ENCODE assay signal across 20 mouse cellular contexts in the genomic region with DNA sequence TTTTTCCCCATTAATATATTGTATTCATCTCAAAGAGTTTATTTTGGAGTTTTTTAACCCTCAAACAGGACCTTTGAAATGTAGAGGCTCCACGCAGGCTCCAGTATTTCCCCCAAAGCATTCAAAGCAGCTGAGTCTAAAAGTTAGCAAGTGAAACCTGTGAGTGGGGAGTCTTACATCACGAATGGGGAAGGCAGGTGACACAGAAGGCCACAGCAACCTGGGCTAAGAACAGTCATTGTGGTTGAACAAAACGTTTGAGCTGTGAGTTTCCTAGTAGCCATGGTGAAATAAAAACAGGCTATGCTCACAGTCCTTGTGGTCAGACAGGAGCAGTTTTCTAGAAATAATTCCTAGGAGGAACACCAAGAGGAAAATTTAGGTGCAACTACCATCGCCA.
"Had no signal": no experiment of that assay in that cellular context is flagged by ENCODE, and none has a peak within 500 bp of the region (broad histone marks: within the 10 kb centered on the region; RNA-seq: fewer than 3 reads in every experiment).

No protein-coding gene starts in this region.

- H3K4me3 ChIP-seq: liver, embryonic 13.5 days; liver, embryonic 15.5 days; megakaryocyte, embryonic 14.5 days; midbrain, embryonic 13.5 days; midbrain, embryonic 15.5 days; neural tube, embryonic 12.5 days; stomach, embryonic 15.5 days had no signal

- H3K4me1 ChIP-seq: liver, embryonic 15.5 days; midbrain, embryonic 15.5 days; stomach, embryonic 15.5 days had no signal

- H3K27ac ChIP-seq: liver, embryonic 13.5 days; liver, embryonic 15.5 days; midbrain, embryonic 13.5 days; midbrain, embryonic 15.5 days; neural tube, embryonic 12.5 days; stomach, embryonic 15.5 days had no signal

- H3K27me3 ChIP-seq: liver, embryonic 13.5 days; liver, embryonic 15.5 days; megakaryocyte, embryonic 14.5 days; midbrain, embryonic 13.5 days; midbrain, embryonic 15.5 days; neural tube, embryonic 12.5 days; stomach, embryonic 15.5 days had no signal

- DNase-seq: liver, embryonic 13.5 days; lung, adult 18-20 months; lung, embryonic 14.5 days; lung, postnatal 10 days; lung, postnatal 4 days; retina, postnatal 1 day; right cerebral cortex, adult 18-20 months; right cerebral cortex, postnatal 25 days; right cerebral cortex, postnatal 4 days; spleen, adult 18-20 months; thymus, adult 18-20 months; thymus, postnatal 14 days; thymus, postnatal 36 days had no signal

- ATAC-seq: midbrain, embryonic 13.5 days; midbrain, embryonic 15.5 days had no signal

- H3K9me3 ChIP-seq: liver, embryonic 13.5 days; liver, embryonic 15.5 days; megakaryocyte, embryonic 14.5 days; midbrain, embryonic 13.5 days; midbrain, embryonic 15.5 days; neural tube, embryonic 12.5 days; stomach, embryonic 15.5 days had no signal

- H3K36me3 ChIP-seq: liver, embryonic 13.5 days; liver, embryonic 15.5 days; midbrain, embryonic 15.5 days; neural tube, embryonic 12.5 days; stomach, embryonic 15.5 days had no signal

- H3K4me2 ChIP-seq: liver, embryonic 13.5 days; liver, embryonic 15.5 days; lung, embryonic 14.5 days; midbrain, embryonic 11.5 days; midbrain, embryonic 13.5 days; midbrain, embryonic 15.5 days; neural tube, embryonic 12.5 days; stomach, embryonic 15.5 days had no signal

- H3K9ac ChIP-seq: liver, embryonic 13.5 days; liver, embryonic 15.5 days; lung, embryonic 14.5 days; midbrain, embryonic 13.5 days; midbrain, embryonic 15.5 days; neural tube, embryonic 12.5 days; stomach, embryonic 15.5 days had no signal
